Mouse (Mus musculus) neural tube, embryonic 11.5 days (tissue): ENCODE measurements at regions not wholly inside any gene's neighbourhood (a gene's known extent, or its start where the extent isn't known, plus 50 kb on each side); places are given as distances from the start of the nearest gene placed in this dataset.

Experiments
- ATAC-seq: fragments of 200-750 bp; cut with Nextera tagmentation; 2 replicates; pipeline ENCODE4 v1.8.0; 2017; ENCODE audit warnings: moderate number of reproducible peaks, mild to moderate bottlenecking, moderate TSS enrichment, moderate library complexity; ENCODE audit not compliant: insufficient read depth, low FRiP score, low TSS enrichment
- DNase-seq: peaks from one replicate; pipeline ENCODE4 v3.0.0-alpha.2; 2015; ENCODE audit warnings: low spot score
- H3K27ac ChIP-seq: fragments of 300-500 bp; sonication (generic); 2 replicates; pipeline ENCODE4 v1.5.1; 2014; ENCODE audit warnings: low read depth, mild to moderate bottlenecking, low read length
- H3K27me3 ChIP-seq: fragments of 300-500 bp; sonication (generic); 2 replicates; pipeline ENCODE4 v1.6.1; 2014; ENCODE audit warnings: mild to moderate bottlenecking, low read length, mixed read lengths; ENCODE audit not compliant: control insufficient read depth, insufficient read depth
- H3K36me3 ChIP-seq: fragments of 300-500 bp; sonication (generic); 2 replicates; pipeline ENCODE4 v1.6.1; 2014; ENCODE audit warnings: mild to moderate bottlenecking, low read length, moderate library complexity, mixed read lengths; ENCODE audit not compliant: control insufficient read depth, insufficient read depth
- H3K4me1 ChIP-seq: fragments of 300-500 bp; sonication (generic); 2 replicates; pipeline ENCODE4 v1.6.1; 2014; ENCODE audit warnings: low read length, mixed read lengths; ENCODE audit not compliant: control insufficient read depth, insufficient read depth
- H3K4me2 ChIP-seq: fragments of 300-500 bp; sonication (generic); 2 replicates; pipeline ENCODE4 v1.6.1; 2014; ENCODE audit warnings: low read depth, mild to moderate bottlenecking, moderate library complexity
- H3K4me3 ChIP-seq: fragments of 300-500 bp; sonication (generic); 2 replicates; pipeline ENCODE4 v1.5.1; 2014; ENCODE audit warnings: low read depth, low read length
- H3K9ac ChIP-seq: fragments of 300-500 bp; sonication (generic); 2 replicates; pipeline ENCODE4 v1.6.1; 2014; ENCODE audit warnings: mild to moderate bottlenecking, low read length
- H3K9me3 ChIP-seq: fragments of 300-500 bp; sonication (generic); 2 replicates; pipeline ENCODE4 v1.6.1; 2016; ENCODE audit warnings: low read length; ENCODE audit not compliant: control insufficient read depth
- WGBS: fragments of 180-500 bp; shearing (Covaris S2); extraction: QIAGEN DNeasy Blood & Tissue Kit; methylation state at CpG from one replicate; pipeline ENCODE4 v1.1.7; 2014; 5-methylcytosine and 5-hydroxymethylcytosine counted together

DNA sequence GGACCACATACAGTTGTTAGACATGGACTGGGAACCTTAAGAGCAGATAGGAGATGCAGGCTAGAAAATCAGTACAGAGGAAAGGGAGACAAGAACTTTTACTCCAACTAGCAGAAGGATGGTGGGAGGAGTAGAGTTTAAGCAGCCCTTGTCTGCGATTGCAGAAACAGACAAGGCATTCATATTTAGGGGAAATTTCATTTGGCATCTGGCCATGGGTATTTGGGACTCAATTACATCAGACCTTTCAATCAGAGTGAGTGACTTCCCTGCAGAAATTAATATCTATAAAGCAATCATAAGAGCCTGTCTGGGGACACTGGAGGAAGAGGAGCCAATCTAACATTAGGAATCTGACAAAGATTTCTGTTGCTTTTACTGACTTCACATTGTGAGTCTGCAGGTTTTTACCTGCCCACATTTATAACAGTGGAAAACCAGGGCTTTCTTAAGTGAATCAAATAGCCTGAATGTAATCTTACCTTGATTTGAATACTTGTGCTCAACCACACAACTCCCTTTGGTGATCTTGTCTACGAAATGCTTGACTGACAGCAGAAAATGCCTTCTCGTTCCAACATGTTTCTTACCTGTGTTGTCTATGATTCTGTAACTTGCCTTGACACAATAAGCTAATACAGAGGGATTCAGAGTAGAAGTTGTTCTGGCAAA is 169.8 kb upstream of the Xrcc4 start:
- DNase-seq (no peak), ATAC-seq (no peak)
- no peaks in the 10 kb centered on the region for H3K4me1 ChIP-seq
- no peaks in the 10 kb centered on the region for H3K36me3 ChIP-seq
- H3K4me3 ChIP-seq = no peak overlapping the region
- H3K9me3 ChIP-seq = no peaks in the 10 kb centered on the region
- no peak overlapping the region for H3K9ac ChIP-seq
- WGBS = 87% methylated on average over 3 of the region's 3 CpGs
- H3K4me2 ChIP-seq = no peak overlapping the region
- H3K27me3 ChIP-seq = no peaks in the 10 kb centered on the region
- no peak overlapping the region for H3K27ac ChIP-seq

DNA sequence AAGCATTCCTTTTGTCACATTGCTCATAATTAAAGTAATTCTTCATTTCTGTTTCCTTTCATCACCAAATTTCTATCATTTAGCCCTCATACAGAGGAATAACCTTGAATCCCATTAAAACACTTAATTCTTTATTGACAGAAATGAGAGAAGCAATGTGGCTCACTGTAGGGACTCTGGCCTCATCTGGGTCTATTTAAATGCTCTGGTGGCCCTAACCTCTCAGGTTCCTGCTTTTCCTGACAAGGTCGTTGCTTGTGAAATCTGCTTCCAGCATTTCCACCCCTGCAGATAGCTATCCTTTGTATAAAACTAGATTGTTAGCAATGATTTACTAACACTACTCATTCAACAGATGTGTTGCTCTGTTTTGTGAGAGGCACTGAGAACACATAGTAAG is 163.6 kb upstream of the Xrcc4 start:
- Histone ChIP-seq H3K4me1 (no peaks in the 10 kb centered on the region), H3K27me3 (no peaks in the 10 kb centered on the region), H3K9ac (no peak overlapping the region), H3K4me2 (no peak overlapping the region), H3K4me3 (no peak overlapping the region), H3K27ac (no peak overlapping the region), H3K9me3 (no peaks in the 10 kb centered on the region), H3K36me3 (no peaks in the 10 kb centered on the region)
- DNase-seq = peak; percentile 10
- no peak for ATAC-seq
- 21% methylated on average over 1 of the region's 1 CpGs for WGBS

DNA sequence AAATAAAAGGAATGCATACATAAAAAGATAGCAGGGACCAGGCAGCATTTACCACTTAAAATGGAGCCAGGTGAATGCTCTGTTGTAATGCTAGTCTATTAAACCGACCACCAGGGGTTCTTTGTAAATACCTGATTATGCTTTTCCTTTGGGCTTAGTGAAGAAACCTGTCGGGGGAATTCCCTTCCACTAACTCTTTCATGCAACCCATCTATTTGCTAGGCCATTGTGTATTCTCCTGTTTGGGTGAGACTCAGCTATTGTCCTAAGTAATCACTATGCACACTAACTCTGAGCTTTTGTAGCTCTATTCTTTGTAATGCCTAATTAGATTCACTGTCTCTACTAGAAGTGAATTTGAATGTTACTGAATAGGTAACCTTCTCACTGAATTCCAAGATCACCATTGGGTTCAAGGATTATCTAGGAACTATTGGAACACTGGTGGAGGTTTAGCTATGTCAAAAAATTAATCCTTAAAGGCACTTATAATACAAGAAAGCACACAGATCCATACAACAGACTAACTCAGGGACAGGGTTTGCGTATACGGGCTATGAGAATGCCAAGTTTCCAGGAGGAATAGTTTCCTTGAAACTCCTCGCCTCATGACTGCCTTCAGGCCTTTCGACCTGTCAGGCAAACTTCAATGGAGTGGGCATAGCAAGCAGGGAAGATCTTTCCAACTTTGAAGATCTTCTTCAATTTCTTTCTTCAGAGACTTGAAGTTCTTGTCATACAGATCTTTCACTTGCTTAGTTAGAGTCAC is 156.8 kb upstream of the Xrcc4 start:
- 87% methylated on average over 6 of the region's 6 CpGs for WGBS
- no peak for DNase-seq
- Histone ChIP-seq H3K9ac (no peak overlapping the region), H3K4me1 (no peaks in the 10 kb centered on the region), H3K4me3 (no peak overlapping the region), H3K36me3 (no peaks in the 10 kb centered on the region), H3K9me3 (no peaks in the 10 kb centered on the region), H3K4me2 (no peak overlapping the region), H3K27me3 (no peaks in the 10 kb centered on the region), H3K27ac (no peak overlapping the region)
- ATAC-seq = no peak

DNA sequence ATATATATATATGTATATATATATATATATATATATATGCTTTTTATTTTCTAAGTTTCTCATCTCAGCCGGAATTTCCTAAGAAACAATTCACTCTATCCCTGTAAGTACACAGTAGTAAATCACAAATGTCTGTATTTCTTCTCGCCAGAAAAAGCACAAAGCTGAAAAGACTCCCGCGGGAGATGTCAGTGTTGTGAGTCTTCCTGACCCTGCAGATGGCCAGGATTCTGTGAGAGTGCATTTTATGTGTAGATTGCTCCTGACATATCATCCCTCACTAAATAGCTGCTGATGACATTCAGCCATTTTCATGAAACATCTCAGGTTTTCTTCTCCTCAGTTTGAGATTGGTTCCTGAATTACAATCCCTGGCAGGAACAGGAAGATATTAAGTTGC is 148.9 kb upstream of the Xrcc4 start:
- Histone ChIP-seq H3K36me3 (no peaks in the 10 kb centered on the region), H3K27ac (no peak overlapping the region), H3K9ac (no peak overlapping the region), H3K4me2 (no peak overlapping the region), H3K9me3 (no peaks in the 10 kb centered on the region), H3K4me3 (no peak overlapping the region), H3K4me1 (no peaks in the 10 kb centered on the region), H3K27me3 (no peaks in the 10 kb centered on the region)
- DNase-seq (peak; percentile 18), ATAC-seq (no peak)
- WGBS = 32% methylated on average over 4 of the region's 4 CpGs

DNA sequence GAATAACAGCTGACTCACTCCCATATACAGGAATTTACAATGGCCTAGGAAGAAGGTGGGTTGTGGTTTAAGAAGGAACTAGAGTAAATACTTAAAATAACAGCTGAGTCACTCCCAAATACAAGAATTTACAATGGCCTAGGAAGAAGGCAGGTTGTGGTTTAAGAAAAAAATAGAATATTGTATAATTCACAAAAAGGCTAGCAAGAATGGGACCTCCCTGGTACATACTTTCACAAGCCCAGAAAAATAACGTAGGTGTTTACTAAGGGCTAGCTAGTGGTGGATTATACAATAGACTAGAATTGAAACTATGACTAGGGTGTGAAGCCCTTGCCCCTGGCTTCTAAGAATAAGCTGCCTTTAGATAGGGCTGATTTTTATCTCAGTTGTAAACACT is 144.6 kb upstream of the Xrcc4 start:
- H3K36me3 ChIP-seq = no peaks in the 10 kb centered on the region
- H3K4me2 ChIP-seq = no peak overlapping the region
- whole genome bisulfite sequencing = 92% methylated on average over 1 of the region's 1 CpGs
- H3K4me1 ChIP-seq = no peaks in the 10 kb centered on the region
- no peak overlapping the region for H3K9ac ChIP-seq
- no peaks in the 10 kb centered on the region for H3K9me3 ChIP-seq
- no peaks in the 10 kb centered on the region for H3K27me3 ChIP-seq
- H3K27ac ChIP-seq = no peak overlapping the region
- H3K4me3 ChIP-seq = no peak overlapping the region
- no peak for DNase-seq
- ATAC-seq = no peak

DNA sequence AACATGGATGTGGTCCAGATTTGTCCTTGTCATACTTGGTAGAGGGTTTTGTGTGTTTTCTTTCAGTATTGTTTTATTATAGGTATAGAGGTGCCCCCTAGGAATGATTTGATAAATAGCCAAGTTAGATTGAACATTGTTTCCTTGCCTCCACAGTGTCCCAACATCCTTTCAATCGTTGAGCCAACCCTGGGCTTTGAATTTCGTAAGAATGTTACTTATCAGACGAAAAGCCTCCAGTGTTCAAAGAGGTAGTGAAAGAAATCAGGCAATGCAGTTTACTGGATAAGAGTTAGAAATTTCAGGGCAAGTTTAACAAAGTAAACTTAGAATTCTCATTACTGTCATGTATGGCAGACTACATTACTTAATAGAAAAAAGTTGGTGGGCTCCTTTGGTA is 144.2 kb upstream of the Xrcc4 start:
- H3K4me3 ChIP-seq = no peak overlapping the region
- H3K9ac ChIP-seq = no peak overlapping the region
- WGBS = 92% methylated on average over 3 of the region's 3 CpGs
- no peak for DNase-seq
- H3K27me3 ChIP-seq = no peaks in the 10 kb centered on the region
- H3K4me1 ChIP-seq = no peaks in the 10 kb centered on the region
- H3K36me3 ChIP-seq = no peaks in the 10 kb centered on the region
- no peak overlapping the region for H3K27ac ChIP-seq
- H3K4me2 ChIP-seq = no peak overlapping the region
- H3K9me3 ChIP-seq = no peaks in the 10 kb centered on the region
- ATAC-seq = no peak

DNA sequence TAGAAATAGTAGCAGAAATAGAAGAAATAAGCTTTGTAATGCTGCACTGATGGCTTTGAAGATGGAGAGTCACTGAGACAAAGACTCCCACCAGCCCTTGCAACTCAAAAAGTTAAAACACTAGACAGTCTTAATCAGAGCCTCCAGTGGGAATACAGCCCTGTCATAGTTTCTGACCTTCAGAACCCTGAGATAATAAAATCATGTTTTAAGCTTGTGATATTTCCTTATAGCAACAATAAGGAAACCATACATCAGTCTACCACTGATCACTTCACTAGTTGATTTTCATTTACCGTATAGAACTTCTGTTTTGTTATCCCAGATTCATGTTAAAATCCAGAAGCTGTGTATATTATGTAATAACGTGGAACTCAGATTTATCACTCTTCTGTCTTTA is 139.7 kb upstream of the Xrcc4 start:
- Histone ChIP-seq H3K4me2 (no peak overlapping the region), H3K4me3 (no peak overlapping the region), H3K9ac (no peak overlapping the region), H3K27me3 (no peaks in the 10 kb centered on the region), H3K27ac (no peak overlapping the region), H3K9me3 (no peaks in the 10 kb centered on the region), H3K36me3 (no peaks in the 10 kb centered on the region), H3K4me1 (no peaks in the 10 kb centered on the region)
- 87% methylated on average over 2 of the region's 2 CpGs for WGBS
- ATAC-seq (no peak), DNase-seq (no peak)

DNA sequence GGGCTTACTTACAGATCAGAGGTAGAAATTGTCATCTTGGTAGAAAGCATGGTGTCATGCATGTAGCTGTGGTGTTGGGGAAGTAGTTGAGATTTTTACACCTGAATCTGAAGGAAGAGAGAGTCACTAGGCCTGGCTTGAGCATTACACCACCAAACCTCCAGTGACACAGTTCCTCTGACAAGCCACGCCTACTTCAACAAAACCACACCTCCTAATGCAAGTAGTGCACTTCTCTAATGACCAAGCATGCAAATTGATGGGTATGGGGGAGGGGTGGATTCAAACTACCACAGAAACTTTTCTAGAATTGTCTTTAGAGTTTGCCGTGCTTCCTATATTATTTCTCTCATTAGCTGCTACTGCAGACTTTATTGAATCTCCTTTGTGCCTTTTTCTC is 136.8 kb upstream of the Xrcc4 start:
- Histone ChIP-seq H3K27ac (no peak overlapping the region), H3K36me3 (no peaks in the 10 kb centered on the region), H3K27me3 (no peaks in the 10 kb centered on the region), H3K9ac (no peak overlapping the region), H3K4me2 (no peak overlapping the region), H3K4me3 (no peak overlapping the region), H3K4me1 (no peaks in the 10 kb centered on the region), H3K9me3 (no peaks in the 10 kb centered on the region)
- DNase-seq = no peak
- WGBS = 71% methylated on average over 2 of the region's 2 CpGs
- no peak for ATAC-seq

DNA sequence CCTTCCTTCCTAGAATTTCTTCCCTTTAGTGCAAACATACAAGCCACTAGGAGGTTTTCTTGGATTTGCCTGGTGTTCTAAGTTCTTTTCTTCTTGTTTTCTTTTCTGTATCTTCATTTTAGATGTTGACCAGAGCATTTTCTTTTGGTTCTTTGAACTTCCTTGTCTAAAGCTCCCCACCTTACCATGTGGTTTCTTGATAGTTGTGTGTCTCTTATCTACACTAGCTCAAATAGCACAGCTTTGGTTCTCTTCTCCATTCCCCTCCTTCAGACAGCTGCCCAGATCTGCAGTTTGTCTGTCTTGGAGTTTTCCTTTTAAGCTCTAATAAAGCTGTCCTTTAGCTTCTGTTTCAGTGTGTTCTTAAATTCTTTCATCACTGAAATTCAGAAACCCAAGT is 123.0 kb upstream of the Xrcc4 start:
- Histone ChIP-seq H3K4me1 (no peaks in the 10 kb centered on the region), H3K9me3 (no peaks in the 10 kb centered on the region), H3K36me3 (no peaks in the 10 kb centered on the region), H3K4me3 (no peak overlapping the region), H3K27ac (no peak overlapping the region), H3K27me3 (no peaks in the 10 kb centered on the region), H3K4me2 (no peak overlapping the region), H3K9ac (no peak overlapping the region)
- no peak for DNase-seq
- no peak for ATAC-seq
